Mouse (Mus musculus) A20 (cell line): ENCODE measurements at regions not wholly inside any gene's neighbourhood (a gene's known extent, or its start where the extent isn't known, plus 50 kb on each side); places are given as distances from the start of the nearest gene placed in this dataset.
A peak's percentile ranks its signal among the peaks of the same experiment; 100 is the strongest.

ENCODE experiments used
- DNase-seq: peaks from one replicate; pipeline ENCODE4 v3.0.0-alpha.2; 2011; ENCODE audit warnings: low read depth, low spot score

DNA sequence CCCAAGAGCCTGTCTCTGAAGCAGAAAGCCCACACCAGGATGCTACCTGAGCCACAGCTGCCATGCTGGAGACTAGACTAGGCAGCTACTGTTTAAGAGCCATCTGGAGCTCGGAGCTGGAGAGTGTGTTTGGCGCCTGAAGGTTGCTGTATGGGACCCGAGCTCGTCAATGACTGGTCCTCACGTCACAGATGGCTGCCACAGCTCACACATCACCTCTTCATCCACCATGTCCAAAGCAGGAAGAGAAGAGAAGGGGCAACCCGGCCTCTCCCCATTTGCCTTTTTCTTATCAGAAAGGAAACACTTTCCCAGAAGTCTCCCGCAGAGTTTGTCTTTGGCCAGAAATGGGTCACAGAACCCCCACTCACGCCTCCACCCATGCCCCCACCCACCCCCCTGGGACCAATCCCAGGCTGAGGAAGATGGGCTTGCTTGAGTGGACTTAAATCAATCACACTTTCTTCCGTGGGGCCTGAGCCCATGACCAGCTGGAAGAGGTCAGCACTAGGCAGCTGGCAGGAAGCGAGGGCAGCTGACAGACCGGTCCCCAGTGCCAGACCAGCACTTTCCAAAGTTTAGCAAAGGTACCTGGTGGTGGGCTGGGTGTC is 53.5 kb upstream of the Ptpn1 start:
- no peak for DNase-seq

DNA sequence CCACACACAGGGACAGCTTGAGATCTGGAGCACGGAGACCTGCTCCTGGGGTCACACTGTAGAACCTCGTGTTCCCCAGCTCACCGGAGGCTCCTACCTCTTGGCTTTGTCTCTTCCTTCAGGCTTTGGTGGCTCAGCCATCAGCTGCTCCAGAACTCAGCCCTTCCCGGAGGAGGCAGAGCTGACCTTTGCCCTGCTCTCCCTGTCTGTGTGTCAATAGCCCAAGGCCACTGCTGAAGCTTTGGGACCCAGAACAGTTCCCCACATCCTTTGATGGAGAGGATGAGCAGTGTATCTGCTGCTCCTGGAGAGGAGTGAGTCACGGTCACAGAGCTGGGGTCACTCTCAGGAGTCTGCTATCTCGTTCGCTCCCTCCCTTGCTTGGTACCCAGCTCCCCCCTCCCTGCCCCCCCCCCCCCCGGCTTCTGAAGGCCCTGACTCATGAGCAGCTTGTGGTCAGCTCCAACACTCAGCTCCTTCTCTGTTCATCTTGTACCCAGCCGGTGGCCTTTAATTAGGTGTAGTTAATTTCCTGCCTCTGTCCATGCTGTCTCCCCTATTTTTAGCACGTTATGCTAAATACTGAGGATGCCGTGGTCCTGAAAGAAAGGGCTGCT is 54.5 kb upstream of the Ptpn1 start:
- no peak for DNase-seq

- DNase-seq, result no peak
Measured at GRCm38 (mm10) chr2:167872507-167872906, 59.4 kb upstream of the Ptpn1 start.

DNA sequence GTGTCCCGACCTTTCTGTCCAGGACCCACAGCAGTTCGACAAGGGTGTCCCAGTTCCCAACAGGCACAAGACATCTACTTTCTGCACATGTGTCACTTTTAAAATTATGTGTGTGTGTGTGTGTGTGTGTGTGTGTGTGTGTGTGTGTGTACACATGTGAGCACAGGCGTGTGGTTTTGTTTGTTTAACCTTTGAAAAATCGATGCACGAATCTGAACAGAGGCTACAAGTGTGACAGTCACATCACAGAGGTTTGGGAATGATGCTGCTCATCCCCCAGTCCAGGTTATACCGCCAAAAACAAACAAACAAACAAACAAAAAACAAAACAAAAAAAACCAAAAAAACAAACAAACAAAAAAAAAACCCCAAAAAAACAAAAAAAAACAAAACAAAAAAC is 61.7 kb upstream of the Ptpn1 start:
- no peak for DNase-seq

- DNase-seq, result no peak
Measured at GRCm38 (mm10) chr2:167866751-167867150, 65.1 kb upstream of the Ptpn1 start.

- no peak for DNase-seq
Measured at GRCm38 (mm10) chr2:167865525-167865924, 66.3 kb upstream of the Ptpn1 start.

GRCm38 (mm10) chr2:167864672-167865071 is 67.2 kb upstream of the Ptpn1 start:
- DNase-seq, result no peak

DNA sequence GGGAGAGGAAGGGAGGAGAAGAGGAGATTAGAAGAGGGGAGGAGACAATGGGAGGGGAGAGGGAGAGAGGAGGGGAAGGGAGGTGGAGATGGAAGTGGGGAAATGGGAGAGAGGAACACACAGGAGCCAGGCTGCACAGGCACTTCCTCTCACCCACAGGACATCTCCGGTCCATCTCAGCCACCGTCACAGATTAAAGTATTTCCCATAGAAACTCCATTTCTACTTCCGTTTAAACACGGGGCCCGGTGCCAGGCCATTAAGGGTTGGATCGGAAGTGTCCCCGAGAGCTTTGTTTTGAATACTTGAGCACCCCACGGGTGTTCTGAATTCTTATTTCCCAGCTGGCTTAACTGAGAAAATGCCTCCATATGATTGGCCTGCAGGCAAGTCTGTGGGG is 67.6 kb upstream of the Ptpn1 start:
- DNase-seq, result no peak

DNA sequence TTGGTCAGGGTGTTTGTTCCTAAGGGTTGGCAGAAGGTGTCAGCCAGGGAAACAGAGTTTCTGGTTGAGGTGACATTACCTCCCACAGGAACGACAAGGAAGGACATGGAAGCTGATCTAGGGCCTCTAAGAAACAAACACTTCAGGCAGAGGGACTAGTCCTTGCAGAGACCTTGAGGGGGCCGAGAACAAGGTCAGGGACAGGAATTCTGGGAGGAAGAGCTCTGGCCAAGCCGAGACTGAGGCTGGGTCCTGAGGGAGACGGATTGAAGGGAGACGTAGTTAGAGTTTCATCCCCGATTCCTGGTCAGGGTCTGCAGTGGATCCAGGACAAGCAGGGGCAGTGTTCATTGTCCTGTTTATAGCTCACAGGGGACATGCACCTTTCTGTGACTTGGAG is 68.2 kb upstream of the Ptpn1 start:
- no peak for DNase-seq

DNA sequence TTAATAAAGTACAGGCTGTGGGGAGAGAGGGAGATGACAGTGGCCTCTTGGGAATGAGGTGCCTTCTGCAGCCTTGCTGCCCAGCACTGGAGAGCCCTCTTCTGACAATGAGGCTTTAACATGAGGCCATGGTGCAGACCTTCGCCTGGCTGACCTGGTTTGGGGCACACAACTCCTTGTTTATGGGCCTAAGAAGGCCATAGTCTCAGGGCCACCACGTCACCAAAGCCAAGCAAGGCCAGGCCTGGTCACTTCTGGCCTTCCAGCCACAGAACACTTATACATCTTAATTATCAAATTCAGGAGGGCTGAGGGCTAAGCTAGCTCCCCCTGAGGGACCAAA is 70.7 kb upstream of the Ptpn1 start:
- no peak for DNase-seq

DNA sequence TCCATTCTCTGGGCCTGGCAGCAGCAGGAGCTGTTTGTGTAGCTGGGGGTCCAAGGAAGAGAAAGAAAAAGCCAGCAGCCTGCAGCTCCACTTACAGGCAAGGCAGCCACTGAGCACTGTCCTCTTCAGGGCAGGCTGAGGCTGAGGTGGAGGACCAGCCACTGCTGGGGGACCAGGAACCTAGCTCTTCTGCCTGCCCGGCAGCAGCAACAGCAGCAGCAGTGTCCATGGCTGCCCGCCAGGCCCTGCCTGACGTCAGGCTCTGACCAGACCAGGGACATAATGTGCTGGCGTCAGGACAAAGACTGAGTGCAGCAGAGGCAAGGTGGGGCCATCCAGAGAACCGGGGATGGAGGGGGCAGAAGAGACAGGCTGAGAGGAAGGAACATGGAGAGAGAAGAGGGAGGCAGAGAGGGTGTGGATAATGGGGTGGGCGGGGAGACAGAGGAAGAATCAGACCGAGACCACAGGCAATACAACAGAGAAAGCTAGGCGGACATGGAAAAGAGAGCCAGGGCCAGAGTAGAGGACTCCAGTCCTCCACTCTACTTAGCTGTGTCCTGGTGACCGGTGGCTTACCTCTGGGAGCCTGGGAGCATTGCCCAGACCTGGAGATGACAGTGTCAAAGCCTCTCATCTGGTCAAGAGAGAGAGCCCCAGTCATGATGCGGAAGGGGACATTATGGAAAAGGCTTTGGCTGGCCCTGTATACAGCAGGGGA is 71.2 kb upstream of the Ptpn1 start:
- no peak for DNase-seq

- DNase-seq, result no peak
Measured at GRCm38 (mm10) chr2:167859575-167859974, 72.3 kb upstream of the Ptpn1 start.

- no peak for DNase-seq
Measured at GRCm38 (mm10) chr2:167858346-167858745, 73.5 kb upstream of the Ptpn1 start.

DNA sequence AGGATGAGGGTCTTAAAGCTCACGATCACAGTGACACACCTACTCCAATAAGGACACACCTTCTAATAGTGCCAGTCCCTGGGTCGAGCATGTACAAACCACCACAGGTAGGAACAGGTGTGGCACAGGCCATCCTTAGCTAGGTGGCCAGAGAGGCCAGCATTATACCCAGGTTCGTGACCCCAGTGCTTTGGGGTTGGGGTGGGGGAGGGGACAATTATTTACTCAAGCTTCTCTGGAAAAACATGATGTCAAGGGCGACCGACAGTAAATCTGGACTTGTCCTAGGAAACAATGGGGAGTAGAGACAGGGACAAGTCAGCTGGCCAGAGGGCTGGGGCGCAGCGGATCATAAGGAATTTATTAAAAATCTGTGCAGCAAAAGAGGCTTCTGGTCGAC is 73.9 kb upstream of the Ptpn1 start:
- DNase-seq, result no peak

GRCm38 (mm10) chr2:167856920-167857475 is 74.9 kb upstream of the Ptpn1 start:
- DNase-seq, result no peak

DNA sequence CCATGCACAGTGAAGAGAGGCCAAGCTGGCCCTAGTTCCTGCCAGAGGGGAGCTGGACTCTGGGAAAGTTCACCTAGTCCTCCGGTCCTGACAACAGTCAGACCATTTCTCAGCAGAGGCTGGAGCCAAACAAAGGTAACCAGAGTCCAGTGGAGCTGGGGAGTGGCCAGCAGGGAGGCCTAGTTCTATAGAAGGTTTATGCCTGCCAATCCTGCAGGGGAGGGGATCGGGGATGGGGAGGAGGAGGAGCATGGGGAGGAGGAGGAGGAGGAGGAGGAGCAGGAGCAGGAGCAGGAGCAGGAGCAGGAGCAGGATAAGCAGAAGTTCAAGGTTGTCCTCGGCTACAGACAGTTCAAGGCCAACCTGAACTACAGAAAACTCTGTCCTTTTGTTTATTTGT is 75.8 kb upstream of the Ptpn1 start:
- no peak for DNase-seq

- DNase-seq, result peak; percentile 76
Measured at GRCm38 (mm10) chr2:167854060-167854459, 77.8 kb upstream of the Ptpn1 start.

- no peak for DNase-seq
Measured at GRCm38 (mm10) chr2:167853411-167853821, 78.4 kb upstream of the Ptpn1 start.

DNA sequence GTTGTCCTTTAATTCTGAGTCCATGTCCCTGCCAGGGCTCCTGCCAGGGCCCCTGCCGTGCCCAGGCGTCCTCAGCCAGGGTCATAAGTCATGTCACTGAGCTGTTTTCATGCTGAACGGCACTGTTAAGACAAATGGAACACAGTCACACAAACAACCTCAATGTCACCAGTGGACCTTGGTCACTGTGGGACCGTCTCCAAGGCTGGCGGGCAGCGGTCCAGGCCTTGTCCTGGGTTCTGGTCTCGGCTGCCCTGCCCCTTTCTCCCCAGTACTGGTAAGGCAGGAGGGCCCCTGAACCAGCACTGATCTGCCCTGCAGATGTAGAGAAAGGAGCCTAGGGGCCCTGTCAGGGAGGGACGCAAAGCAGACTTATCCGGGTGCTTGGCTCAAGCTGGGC is 79.3 kb upstream of the Ptpn1 start:
- DNase-seq, result no peak

DNA sequence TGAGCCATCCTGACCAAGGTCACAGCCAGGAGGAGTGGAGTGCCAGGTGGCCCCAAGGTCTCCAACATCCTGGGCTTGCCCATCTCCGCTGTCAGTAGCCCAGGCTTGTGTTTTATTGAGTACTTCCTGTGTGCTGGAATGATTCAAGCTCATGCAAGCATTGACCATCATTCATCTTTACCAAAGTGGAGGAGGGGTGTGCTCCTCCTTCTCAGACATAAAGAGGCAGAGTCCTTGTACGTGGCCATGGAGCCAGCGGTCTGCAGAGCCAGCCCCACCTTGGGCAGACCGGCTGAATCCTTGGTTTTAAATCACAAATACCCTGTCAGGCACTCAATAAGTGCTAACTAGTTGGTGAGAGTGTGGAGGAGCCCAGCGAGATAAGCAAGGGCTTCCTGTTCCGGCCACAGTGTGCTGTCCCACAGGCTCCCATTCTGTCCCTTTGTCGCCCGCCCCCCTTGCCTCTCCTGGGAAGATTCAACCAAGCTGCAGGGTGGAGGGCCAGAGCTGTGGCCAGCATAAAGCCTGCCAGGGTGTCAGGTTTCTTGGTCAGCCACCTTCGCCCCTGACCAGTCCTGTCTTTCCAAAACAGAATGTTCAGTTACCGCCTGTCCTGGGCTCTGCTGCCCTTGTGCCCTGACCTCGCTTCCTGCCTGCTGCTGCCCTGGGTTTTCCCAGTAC is 80.5 kb upstream of the Ptpn1 start:
- no peak for DNase-seq

- no peak for DNase-seq
Measured at GRCm38 (mm10) chr2:167849999-167850552, 81.8 kb upstream of the Ptpn1 start.
